In the genomic region with DNA sequence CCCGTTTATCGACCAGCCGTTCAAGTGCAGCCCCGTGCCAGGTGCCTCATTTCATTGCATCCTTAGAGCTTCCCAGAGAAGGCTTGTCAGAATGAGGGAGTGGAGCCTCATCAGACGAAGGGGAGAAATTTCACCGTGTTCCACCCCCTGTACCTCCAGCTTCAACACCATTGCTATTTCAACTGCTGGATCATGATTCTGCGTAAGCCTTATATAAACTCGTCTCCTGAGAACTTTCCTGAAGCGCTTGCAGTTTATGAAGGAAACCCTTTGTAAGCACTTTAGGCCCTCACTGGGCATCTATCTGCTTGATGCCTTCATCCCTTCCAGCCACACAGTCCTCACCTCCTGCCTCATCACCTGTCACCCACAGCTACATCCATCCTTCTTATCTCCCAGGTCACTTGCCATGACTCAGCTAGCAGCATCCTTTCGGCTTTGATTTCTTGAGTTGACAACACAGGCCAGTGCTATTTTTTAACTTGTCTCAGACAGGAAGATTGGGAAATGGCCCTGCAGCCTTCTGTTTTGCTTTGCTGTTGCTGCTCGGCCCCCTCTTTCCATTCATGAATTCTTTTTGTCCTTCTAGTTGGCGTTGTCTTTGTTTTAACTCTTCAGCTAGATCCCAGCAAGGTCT, we compare ENCODE assay signal across 21 mouse cellular contexts.
DNase-seq lines count a peak whose midpoint lies in the region; ATAC-seq and TF ChIP-seq lines count a peak whose summit lies in the region.
"Had no signal": no experiment of that assay in that cellular context is flagged by ENCODE, and none has a peak within 500 bp of the region (broad histone marks: within the 10 kb centered on the region; RNA-seq: fewer than 3 reads in every experiment).

No protein-coding gene starts in this region.

- no peaks in the 10 kb centered on the region for H3K27me3 ChIP-seq in lung, embryonic 14.5 days (ENCODE audit: insufficient read depth, low read length)
- H3K27me3 ChIP-seq: embryonic facial prominence, embryonic 12.5 days; forebrain, embryonic 15.5 days; heart, embryonic 15.5 days; hindbrain, embryonic 15.5 days had no signal

- H3K4me1 ChIP-seq in lung, embryonic 14.5 days (ENCODE audit: insufficient read depth), result no peaks in the 10 kb centered on the region; the same call in 1 of the 2 replicates
- peaks cover 6% of the 10 kb centered on the region for H3K4me1 ChIP-seq in olfactory bulb, adult 2 months (ENCODE audit: control insufficient read depth, insufficient read depth, low read length)
- H3K4me1 ChIP-seq: embryonic facial prominence, embryonic 12.5 days; forebrain, embryonic 15.5 days had no signal

- no peak overlapping the region for H3K27ac ChIP-seq in lung, embryonic 14.5 days (ENCODE audit: low read depth)
- 0 out of 2 replicates have a peak overlapping the region, but pooled peaks have one; percentile 17 for H3K27ac ChIP-seq in olfactory bulb, adult 2 months (ENCODE audit: insufficient read depth, low read depth, low read length)
- H3K27ac ChIP-seq: embryonic facial prominence, embryonic 12.5 days; forebrain, embryonic 15.5 days; heart, adult 2 months; heart, embryonic 15.5 days; hindbrain, embryonic 15.5 days had no signal

- no peak overlapping the region for H3K4me3 ChIP-seq in lung, embryonic 14.5 days (ENCODE audit: low read depth, low read length)
- H3K4me3 ChIP-seq in olfactory bulb, adult 2 months (ENCODE audit: insufficient read depth, low read depth, low read length), result no peak overlapping the region
- H3K4me3 ChIP-seq: embryonic facial prominence, embryonic 12.5 days; forebrain, embryonic 15.5 days; heart, adult 2 months; heart, embryonic 15.5 days; hindbrain, embryonic 15.5 days had no signal

- TF ChIP-seq POLR2A in olfactory bulb, adult 2 months (IDR thresholded peaks at IDR 0.05; ENCODE audit: insufficient read depth, low read depth, low read length), result no peak

- no peak for DNase-seq in frontal cortex, postnatal 36 days (ENCODE audit: low spot score in 2 of 2)
- peak; percentile 15 for DNase-seq in lung, embryonic 14.5 days
- no peak for DNase-seq in lung, adult 18-20 months
- DNase-seq in 416B (ENCODE audit: low read depth), result peak; percentile 77
- no peak for DNase-seq in spleen, postnatal 36 days (ENCODE audit: low spot score in 2 of 2)
- DNase-seq: adrenal gland, postnatal 10 days; B cell, adult 2 months; cerebellum, adult 11-12 months; cerebellum, adult 9-11 months; gastrocnemius, postnatal 14 days; heart, adult 2 months; heart, postnatal 14 days had no signal

- 56% methylated on average over 12 of the region's 12 CpGs for WGBS in lung, embryonic 14.5 days
- 76% methylated on average over 12 of the region's 12 CpGs for WGBS in olfactory bulb, adult 2 months

- H3K9me3 ChIP-seq in lung, embryonic 14.5 days (ENCODE audit: low read depth, low read length), result no peaks in the 10 kb centered on the region
- H3K9me3 ChIP-seq: embryonic facial prominence, embryonic 12.5 days; forebrain, embryonic 15.5 days; G1E; heart, embryonic 15.5 days; hindbrain, embryonic 15.5 days had no signal

- no peak overlapping the region for H3K9ac ChIP-seq in lung, embryonic 14.5 days
- H3K9ac ChIP-seq: embryonic facial prominence, embryonic 12.5 days; forebrain, embryonic 15.5 days; heart, embryonic 15.5 days; hindbrain, embryonic 15.5 days had no signal

- H3K4me2 ChIP-seq in lung, embryonic 14.5 days, result no peak overlapping the region
- H3K4me2 ChIP-seq: embryonic facial prominence, embryonic 12.5 days; forebrain, embryonic 15.5 days; heart, embryonic 11.5 days; heart, embryonic 15.5 days; hindbrain, embryonic 15.5 days had no signal

- peak; percentile 66 for ATAC-seq in frontal cortex, adult (ENCODE audit: low TSS enrichment)
- ATAC-seq in lung, embryonic 14.5 days (ENCODE audit: insufficient read depth), result no peak
- ATAC-seq: CD4-positive, CD25-positive, alpha-beta regulatory T cell, adult 4 months; forebrain, embryonic 15.5 days had no signal

- TF ChIP-seq CTCF in lung, embryonic 14.5 days (IDR thresholded peaks at IDR 0.05; ENCODE audit: low read depth), result no peak
- no peak for TF ChIP-seq CTCF in olfactory bulb, adult 2 months (IDR thresholded peaks at IDR 0.05; ENCODE audit: insufficient read depth, low read depth, low read length)

- H3K36me3 ChIP-seq in lung, embryonic 14.5 days (ENCODE audit: insufficient read depth), result no peaks in the 10 kb centered on the region
- H3K36me3 ChIP-seq: embryonic facial prominence, embryonic 12.5 days; forebrain, embryonic 15.5 days; G1E; heart, embryonic 15.5 days; hindbrain, embryonic 15.5 days had no signal

Comparison
In these comparisons a context has a peak if more than half of its experiments do, and no peak if none do; other contexts are left out.
1. DNase-seq: peak in lung, embryonic 14.5 days (single experiment) and 416B (single experiment); none in frontal cortex, postnatal 36 days (0 of 2), lung, adult 18-20 months (0 of 2) and spleen, postnatal 36 days (0 of 2).